Mouse (Mus musculus): Measurements from ENCODE around the gene Cct5. TPM values are rescaled to one million over a fixed set of nuclear protein-coding genes. Genes with fewer than 3 reads are reported as not detected.

Cct5 gene
- total RNA-seq (2022): 100 to 1,000 TPM; 123 to 130 (median 127) TPM

DNA sequence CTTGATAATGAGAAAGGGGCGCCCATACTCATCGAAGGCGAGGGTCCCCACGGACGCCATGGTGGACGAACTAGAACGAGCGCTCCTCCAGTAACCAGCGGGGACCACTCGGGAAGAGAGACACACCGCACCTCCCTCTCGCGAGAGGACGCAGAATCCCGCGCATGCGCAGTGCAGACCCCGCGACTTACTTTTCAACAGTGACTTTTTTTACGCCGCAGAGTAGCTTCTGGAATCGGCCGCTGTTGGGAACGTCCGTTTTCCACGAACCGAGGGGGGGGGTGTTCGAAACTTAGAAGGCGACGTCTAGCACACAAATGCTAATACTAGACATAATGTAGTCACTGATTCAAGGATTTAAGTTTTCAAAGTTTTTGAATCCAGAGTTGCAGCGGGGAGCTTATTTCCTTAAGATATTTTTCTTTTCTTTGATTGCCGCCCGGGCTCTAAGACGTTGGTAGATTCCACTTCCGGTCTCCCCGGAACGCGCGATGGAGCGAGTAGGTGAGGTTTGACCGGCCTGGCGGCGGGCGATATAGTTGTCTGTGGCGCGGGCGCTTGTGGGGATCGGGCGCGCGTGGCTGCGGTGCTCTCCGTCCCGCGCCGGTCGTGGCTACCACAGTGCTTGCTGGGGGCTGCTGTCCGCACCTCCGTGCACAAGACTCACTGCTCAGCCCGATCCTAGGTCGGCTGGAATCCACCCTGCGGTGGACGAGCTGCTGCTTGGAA, at the start of gene Cct5, which contains the start of gene Fam173b:
TSS of gene Cct5 (minus strand) at position 159 of the 729 bp plus-strand sequence.
TSS of gene Fam173b (plus strand) at position 207 of the 729 bp plus-strand sequence.
- peak; percentile 98 for DNase-seq (ENCODE audit: low spot score)

DNA sequence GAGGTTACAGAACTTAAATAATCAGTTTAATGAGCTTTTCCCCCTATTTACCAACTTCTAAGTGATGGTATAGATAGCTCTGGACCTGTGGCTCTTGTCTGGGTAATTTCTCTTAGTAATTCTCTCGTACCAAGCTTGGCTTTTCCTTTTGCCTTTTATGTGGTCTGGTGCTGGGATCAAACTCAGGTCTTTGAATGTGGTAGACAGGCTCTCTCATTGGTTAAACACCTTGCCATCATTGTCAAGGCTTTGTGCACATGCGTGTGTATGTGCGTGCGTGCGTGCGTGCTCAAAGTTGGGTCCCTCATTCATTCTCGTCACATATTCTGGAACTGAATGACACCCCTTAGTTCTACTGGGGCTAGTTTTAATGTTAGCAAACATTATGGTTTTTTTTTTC, 49.2 kb upstream of the Cct5 start:
- DNase-seq (ENCODE audit: low spot score): no peak

- no peak for DNase-seq (ENCODE audit: low spot score)
Observed at GRCm38 (mm10) chr15:31649691-31650090, 48.1 kb upstream of the Cct5 start.

- no peak for DNase-seq (ENCODE audit: low spot score)
Observed at GRCm38 (mm10) chr15:31647851-31648569, 46.4 kb upstream of the Cct5 start.

GRCm38 (mm10) chr15:31647225-31647624, 45.6 kb upstream of the Cct5 start:
- no peak for DNase-seq (ENCODE audit: low spot score)

DNA sequence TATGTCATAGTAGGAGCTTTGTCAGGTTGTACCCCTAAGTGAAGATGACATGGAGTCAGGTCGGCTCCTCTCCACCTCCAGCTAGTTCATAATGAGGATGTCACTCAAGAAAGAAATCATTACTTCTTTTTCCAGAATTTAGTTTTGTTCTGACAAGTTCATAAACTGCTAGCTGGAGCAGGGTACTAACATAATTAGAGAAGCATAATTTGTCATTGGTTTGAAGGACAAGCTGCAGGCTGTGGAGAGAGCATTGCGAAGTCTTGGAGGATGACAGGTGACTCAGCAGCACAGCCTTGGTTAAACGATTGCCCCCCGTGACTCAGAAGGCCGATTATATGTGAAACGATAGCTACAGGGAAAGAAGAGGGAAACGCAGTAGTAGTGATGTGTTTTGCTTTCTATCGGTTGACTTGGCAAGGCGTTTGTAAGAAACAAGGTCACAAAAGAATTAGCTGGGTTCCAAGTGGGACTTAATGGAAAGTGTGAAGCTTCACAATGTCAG, 34.5 kb upstream of the Cct5 start:
- no peak for DNase-seq (ENCODE audit: low spot score)

DNA sequence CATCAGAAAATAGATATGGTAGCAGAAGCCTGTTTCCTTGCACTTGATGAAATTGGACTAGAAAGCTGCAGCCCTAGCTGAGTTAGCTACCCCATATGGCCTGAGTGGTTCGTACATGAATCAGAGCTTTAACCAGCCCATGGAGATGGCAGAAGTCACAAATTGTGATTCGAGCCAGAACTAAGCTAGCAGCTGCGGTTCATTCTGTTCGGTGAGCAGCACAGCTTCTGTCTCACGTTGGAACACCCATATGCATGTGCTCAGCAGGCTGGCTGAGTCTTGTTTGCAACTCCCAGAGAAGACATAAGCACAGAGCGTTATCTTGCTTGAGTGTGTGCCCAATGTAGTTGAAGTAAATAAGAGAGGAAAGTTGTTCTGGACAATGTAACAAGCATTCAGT, 33.0 kb upstream of the Cct5 start:
- DNase-seq (ENCODE audit: low spot score): no peak

GRCm38 (mm10) chr15:31632478-31632877, 30.9 kb upstream of the Cct5 start:
- DNase-seq (ENCODE audit: low spot score): no peak

DNA sequence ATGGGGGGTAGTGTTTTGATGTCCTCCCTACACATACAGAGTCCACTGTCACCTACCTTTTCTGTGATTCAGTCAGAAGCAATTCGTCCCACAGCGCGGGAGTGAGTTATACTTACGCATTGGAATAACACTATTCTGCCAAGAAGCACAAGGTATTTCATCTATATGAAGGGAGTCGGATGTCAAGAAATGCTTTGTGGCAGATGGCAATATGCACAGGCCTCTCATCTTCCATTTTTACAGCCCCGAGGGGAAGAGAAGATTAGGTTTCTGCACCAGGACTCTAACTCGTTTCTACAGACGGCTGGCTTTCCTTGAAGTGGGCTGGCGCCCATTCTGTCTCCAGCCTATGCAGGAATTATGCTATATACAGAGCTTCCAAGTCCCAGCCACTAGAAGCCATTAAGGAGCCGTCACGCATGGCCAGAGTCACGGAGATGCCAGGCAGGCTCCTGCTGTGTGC, 29.8 kb upstream of the Cct5 start:
- DNase-seq (ENCODE audit: low spot score): no peak

- no peak for DNase-seq (ENCODE audit: low spot score)
Observed at GRCm38 (mm10) chr15:31629556-31629955, 28.0 kb upstream of the Cct5 start.

GRCm38 (mm10) chr15:31628180-31628579, 26.6 kb upstream of the Cct5 start:
- DNase-seq (ENCODE audit: low spot score): no peak

DNA sequence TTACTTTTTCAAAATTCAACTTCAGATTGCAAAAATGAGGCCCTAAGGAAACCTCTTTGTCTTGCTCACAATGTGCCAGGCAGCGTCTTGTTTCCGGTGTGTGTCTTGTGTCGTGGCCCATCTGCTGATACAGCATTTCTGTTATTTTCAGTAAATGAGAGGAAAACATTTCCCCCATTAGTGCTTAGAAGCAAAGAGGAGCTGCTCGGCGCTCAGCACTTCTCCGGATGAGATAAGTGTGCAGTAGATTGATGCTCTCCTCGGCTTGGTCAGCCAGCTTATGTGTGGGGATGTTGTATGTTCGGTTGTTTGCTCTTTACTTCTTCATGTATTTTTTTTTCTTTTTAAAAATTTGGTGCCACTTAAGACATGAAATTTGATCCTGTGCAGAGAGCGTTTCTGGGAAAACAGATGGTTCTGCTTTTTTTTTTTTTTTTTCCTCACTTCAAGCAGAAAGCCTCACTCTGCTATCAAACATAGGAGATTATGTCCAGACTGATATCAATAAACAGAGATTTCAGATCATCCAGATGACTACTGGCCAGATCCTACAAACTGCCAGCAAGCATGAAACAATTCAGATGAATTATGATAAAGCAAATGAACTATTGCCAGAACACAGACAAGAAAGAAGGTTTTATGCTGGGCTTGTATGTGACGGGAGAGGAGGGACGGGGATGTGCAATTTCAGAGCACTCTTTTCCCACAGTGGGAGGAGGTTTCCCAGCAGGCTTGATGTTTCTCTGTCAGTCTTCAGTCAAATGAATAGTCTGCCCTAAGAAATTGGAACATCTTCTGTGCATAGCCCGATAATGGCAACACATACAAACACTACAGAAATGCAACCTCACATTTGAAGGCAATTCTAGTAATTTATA, 25.9 kb upstream of the Cct5 start:
- DNase-seq (ENCODE audit: low spot score): no peak

- DNase-seq (ENCODE audit: low spot score): no peak
Observed at GRCm38 (mm10) chr15:31619521-31619920, 17.9 kb upstream of the Cct5 start.

DNA sequence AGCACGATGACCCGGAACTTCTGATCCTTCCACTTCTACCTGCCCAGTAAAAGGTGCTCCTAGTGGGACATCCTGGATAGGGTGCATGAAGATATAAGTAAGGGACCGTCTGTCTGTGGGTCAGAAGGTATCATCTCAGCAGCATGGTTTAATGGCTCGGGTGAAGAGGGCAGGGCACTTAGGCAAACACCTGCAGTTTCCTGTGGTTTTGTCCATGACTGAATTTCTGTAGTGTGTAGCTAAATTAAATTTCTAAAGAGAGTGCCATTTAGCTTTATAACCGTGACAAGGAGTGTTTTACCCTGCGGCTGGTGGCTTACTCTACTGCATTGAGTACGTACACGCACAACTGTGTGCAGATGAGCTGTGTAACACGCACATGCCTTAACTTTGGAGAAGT, 15.7 kb upstream of the Cct5 start:
- no peak for DNase-seq (ENCODE audit: low spot score)

DNA sequence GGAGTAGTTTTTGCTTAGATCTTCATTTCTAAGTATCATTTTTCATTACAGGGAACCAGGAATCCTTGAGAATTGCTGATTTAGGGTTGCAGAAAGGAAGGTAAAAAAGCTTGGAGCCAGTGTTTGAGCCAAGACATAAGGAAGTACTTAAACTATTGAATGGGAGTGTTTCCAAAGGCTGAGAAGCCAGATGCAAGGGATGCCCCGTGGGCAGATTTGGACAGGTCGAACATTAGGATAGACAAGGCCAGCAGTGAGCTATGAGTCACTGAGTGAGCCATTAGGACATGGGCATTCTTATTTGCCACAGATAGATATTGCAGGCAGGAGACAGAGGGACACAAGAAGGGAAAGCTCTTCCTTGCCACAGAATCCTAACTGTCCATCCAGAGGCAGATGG, 13.1 kb upstream of the Cct5 start:
- DNase-seq (ENCODE audit: low spot score): no peak

DNA sequence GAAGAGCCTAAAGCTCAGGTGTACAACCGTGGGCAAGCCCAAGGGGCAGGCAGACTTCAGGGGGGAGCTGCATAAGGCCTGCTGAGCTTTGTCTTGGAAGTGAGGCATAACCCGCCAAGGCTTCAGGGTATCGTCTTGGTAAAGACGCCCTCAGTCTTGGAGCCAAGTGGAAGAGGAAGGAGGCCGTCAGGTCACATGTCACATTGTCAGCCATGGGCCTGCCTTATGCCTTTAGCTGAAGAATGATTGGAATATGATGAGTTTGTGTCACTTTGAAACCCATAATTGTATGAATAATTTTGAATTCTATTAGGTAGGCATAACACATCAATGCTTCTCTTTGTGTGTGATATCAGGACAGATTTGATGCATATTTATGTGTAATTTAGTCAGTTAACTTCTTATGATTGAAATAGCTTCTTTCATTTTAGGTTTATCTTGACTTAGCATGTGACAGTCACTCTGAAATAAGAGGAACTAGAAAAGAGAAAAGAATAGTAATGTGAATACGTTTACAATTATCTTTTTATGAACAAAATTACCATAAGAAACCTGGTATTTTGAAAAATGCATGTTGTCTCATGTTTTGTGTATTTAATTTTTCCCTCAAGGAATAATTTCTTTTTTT, 12.3 kb upstream of the Cct5 start:
- DNase-seq (ENCODE audit: low spot score): no peak

GRCm38 (mm10) chr15:31611976-31612375, 10.4 kb upstream of the Cct5 start:
- DNase-seq (ENCODE audit: low spot score): no peak

DNA sequence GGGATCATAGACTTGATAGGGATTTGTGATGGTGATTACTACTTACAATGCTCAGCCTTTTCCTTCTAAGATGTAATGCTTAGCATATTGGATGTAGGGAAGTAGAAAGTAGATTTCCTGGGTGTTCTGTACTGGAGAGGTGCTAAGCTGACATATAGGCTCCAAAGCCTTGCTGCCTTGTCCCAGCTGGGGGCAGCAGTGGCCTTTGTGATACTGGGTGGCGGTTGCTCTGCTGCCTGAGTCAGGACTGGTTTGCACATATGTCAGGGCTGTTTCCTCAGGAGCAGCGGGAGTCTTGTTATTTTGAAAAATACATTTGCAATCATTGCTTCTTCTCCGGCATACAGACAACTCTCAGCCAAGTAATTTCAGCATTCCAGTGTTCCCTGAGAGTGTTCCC, 9.4 kb upstream of the Cct5 start:
- DNase-seq (ENCODE audit: low spot score): no peak

DNA sequence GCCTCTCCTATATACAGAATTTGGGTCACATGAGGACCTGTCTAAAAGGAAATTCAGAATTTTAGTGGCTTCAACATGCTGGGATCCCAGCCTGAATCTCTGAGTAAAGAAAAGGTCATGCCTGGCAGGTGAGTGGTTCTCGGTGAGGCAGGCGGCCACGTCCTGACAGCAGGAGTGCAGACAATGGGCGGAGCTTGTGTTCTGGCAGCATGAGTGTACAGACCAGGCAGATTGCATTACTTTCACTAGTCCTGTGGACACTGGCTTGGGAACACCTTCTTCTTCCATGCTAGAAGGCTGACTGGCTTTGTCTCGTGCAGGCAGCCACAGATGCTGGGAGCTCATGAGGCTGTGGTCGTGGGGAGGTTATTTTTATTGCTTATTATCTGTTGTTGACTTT, 5.2 kb upstream of the Cct5 start:
- DNase-seq (ENCODE audit: low spot score): peak; percentile 10

GRCm38 (mm10) chr15:31603113-31603512, 1.5 kb upstream of the Cct5 start:
- no peak for DNase-seq (ENCODE audit: low spot score)

DNA sequence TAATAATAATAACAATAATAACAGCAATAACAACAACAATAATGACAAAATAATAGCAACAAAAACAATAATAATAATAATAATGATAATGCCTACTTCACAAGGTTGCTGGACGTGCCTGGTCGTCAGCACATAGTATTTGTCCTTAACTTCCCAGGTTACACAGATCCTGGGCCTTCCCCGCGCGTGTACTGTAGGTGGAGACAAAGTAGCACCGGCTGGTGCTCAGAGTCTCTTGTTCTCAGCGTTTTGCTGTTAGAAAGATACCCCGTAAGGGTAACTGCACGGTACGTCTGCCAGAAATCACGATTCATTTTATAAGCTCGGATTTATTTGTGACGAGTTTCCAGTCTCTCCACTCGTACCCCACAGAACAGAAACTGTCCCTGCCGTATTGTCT, 822 bp upstream of the Cct5 start:
- peak; percentile 16 for DNase-seq (ENCODE audit: low spot score)

Measured in heart, adult 8-10 months (tissue).